9 mouse cellular contexts compared by ENCODE assay signal in genomic region chr11:116782737-116783145, GRCm38 (mm10). TPM values are rescaled to one million over a fixed set of nuclear protein-coding genes. Genes with fewer than 3 reads are reported as not detected.
A peak's percentile ranks its signal among the peaks of the same experiment; 100 is the strongest.
DNase-seq lines count a peak whose midpoint lies in the region; ATAC-seq and TF ChIP-seq lines count a peak whose summit lies in the region.
"Had no signal": no experiment of that assay in that cellular context is flagged by ENCODE, and none has a peak within 500 bp of the region (broad histone marks: within the 10 kb centered on the region; RNA-seq: fewer than 3 reads in every experiment).

No protein-coding gene starts in this region.

- ATAC-seq in embryonic facial prominence, embryonic 11.5 days (replicated peaks; ENCODE audit: insufficient number of reproducible peaks, low FRiP score, low TSS enrichment, low read depth): no peak
- ATAC-seq in lung, embryonic 14.5 days (ENCODE audit: insufficient read depth): peak; percentile 58; the same call in 1 of the 2 replicates
- no peak; the same call in 1 of the 2 replicates for ATAC-seq in stomach, embryonic 15.5 days (ENCODE audit: insufficient read depth, low FRiP score, low read depth)
- ATAC-seq in forebrain, embryonic 16.5 days: no peak

- H3K27ac ChIP-seq in embryonic facial prominence, embryonic 11.5 days (replicated peaks; ENCODE audit: low read depth, low read length): no peak overlapping the region
- peak overlapping the region; percentile 37; the same call in 1 of the 2 replicates for H3K27ac ChIP-seq in lung, embryonic 14.5 days (ENCODE audit: low read depth)
- H3K27ac ChIP-seq in stomach, embryonic 15.5 days: no peak overlapping the region
- H3K27ac ChIP-seq in forebrain, embryonic 16.5 days (ENCODE audit: low read length): no peak overlapping the region
- H3K27ac ChIP-seq: embryonic facial prominence, embryonic 13.5 days had no signal

- H3K9ac ChIP-seq in embryonic facial prominence, embryonic 11.5 days (replicated peaks; ENCODE audit: low read length): no peak overlapping the region
- H3K9ac ChIP-seq in lung, embryonic 14.5 days: no peak overlapping the region
- H3K9ac ChIP-seq in stomach, embryonic 15.5 days: no peak overlapping the region
- H3K9ac ChIP-seq in forebrain, embryonic 16.5 days (replicated peaks; ENCODE audit: low read depth, low read length): no peak overlapping the region
- H3K9ac ChIP-seq: embryonic facial prominence, embryonic 13.5 days had no signal

- intact Hi-C loops in heart, postnatal 14 days (cut with DNase I): no loop called here

- no peaks in the 10 kb centered on the region for H3K9me3 ChIP-seq in embryonic facial prominence, embryonic 11.5 days (replicated peaks; ENCODE audit: control insufficient read depth, low read length)
- no peaks in the 10 kb centered on the region for H3K9me3 ChIP-seq in lung, embryonic 14.5 days (ENCODE audit: low read depth, low read length)
- H3K9me3 ChIP-seq in stomach, embryonic 15.5 days: no peaks in the 10 kb centered on the region
- no peaks in the 10 kb centered on the region for H3K9me3 ChIP-seq in forebrain, embryonic 16.5 days (ENCODE audit: control insufficient read depth, low read length)
- H3K9me3 ChIP-seq: embryonic facial prominence, embryonic 13.5 days had no signal

- no peaks in the 10 kb centered on the region for H3K27me3 ChIP-seq in embryonic facial prominence, embryonic 11.5 days (ENCODE audit: control insufficient read depth, insufficient read depth, low read length)
- no peaks in the 10 kb centered on the region for H3K27me3 ChIP-seq in lung, embryonic 14.5 days (ENCODE audit: insufficient read depth, low read length)
- no peaks in the 10 kb centered on the region for H3K27me3 ChIP-seq in stomach, embryonic 15.5 days (replicated peaks)
- H3K27me3 ChIP-seq in forebrain, embryonic 16.5 days (replicated peaks; ENCODE audit: control insufficient read depth, insufficient read depth, low read length): no peaks in the 10 kb centered on the region
- H3K27me3 ChIP-seq: embryonic facial prominence, embryonic 13.5 days had no signal

- H3K4me1 ChIP-seq in embryonic facial prominence, embryonic 11.5 days (ENCODE audit: control insufficient read depth, insufficient read depth, low read length): no peaks in the 10 kb centered on the region
- H3K4me1 ChIP-seq in lung, embryonic 14.5 days (ENCODE audit: insufficient read depth): no peaks in the 10 kb centered on the region
- peaks cover 3% of the 10 kb centered on the region; the same call in 1 of the 2 replicates for H3K4me1 ChIP-seq in stomach, embryonic 15.5 days
- no peaks in the 10 kb centered on the region for H3K4me1 ChIP-seq in forebrain, embryonic 16.5 days (replicated peaks; ENCODE audit: control insufficient read depth, insufficient read depth, low read length)

- no peak overlapping the region for H3K4me2 ChIP-seq in embryonic facial prominence, embryonic 11.5 days (ENCODE audit: low read depth, low read length)
- H3K4me2 ChIP-seq in lung, embryonic 14.5 days: no peak overlapping the region
- no peak overlapping the region for H3K4me2 ChIP-seq in stomach, embryonic 15.5 days
- H3K4me2 ChIP-seq in forebrain, embryonic 16.5 days (ENCODE audit: low read length): no peak overlapping the region
- H3K4me2 ChIP-seq: embryonic facial prominence, embryonic 13.5 days had no signal

- no peaks in the 10 kb centered on the region for H3K36me3 ChIP-seq in embryonic facial prominence, embryonic 11.5 days (replicated peaks; ENCODE audit: control insufficient read depth, insufficient read depth, low read depth, low read length)
- H3K36me3 ChIP-seq in lung, embryonic 14.5 days (ENCODE audit: insufficient read depth): no peaks in the 10 kb centered on the region
- H3K36me3 ChIP-seq in stomach, embryonic 15.5 days: no peaks in the 10 kb centered on the region
- no peaks in the 10 kb centered on the region for H3K36me3 ChIP-seq in forebrain, embryonic 16.5 days (ENCODE audit: control insufficient read depth, insufficient read depth)
- H3K36me3 ChIP-seq: embryonic facial prominence, embryonic 13.5 days had no signal

- peak; percentile 7 to 15 for DNase-seq in heart, postnatal 14 days
- no peak for DNase-seq in heart, adult 8-10 months (ENCODE audit: low spot score)
- peak; percentile 12 for DNase-seq in embryonic facial prominence, embryonic 11.5 days (ENCODE audit: low spot score)
- DNase-seq in lung, embryonic 14.5 days: peak; percentile 71
- DNase-seq in urinary bladder, adult 2 months (ENCODE audit: low spot score): no peak
- no peak for DNase-seq in frontal cortex, postnatal 25 days (ENCODE audit: low spot score in 2 of 2)

- TF ChIP-seq CTCF in lung, embryonic 14.5 days (IDR thresholded peaks at IDR 0.05; ENCODE audit: low read depth): peak; percentile 34; the same call in 1 of the 2 replicates

- no peak overlapping the region for H3K4me3 ChIP-seq in embryonic facial prominence, embryonic 11.5 days (ENCODE audit: low read depth, low read length)
- no peak overlapping the region for H3K4me3 ChIP-seq in lung, embryonic 14.5 days (ENCODE audit: low read depth, low read length)
- 0 out of 2 replicates have a peak overlapping the region, but pooled peaks have one; percentile 2 for H3K4me3 ChIP-seq in stomach, embryonic 15.5 days (replicated peaks)
- no peak overlapping the region for H3K4me3 ChIP-seq in forebrain, embryonic 16.5 days (replicated peaks; ENCODE audit: low read length)
- H3K4me3 ChIP-seq: embryonic facial prominence, embryonic 13.5 days had no signal

- 70% methylated on average over 9 of the region's 9 CpGs for WGBS in embryonic facial prominence, embryonic 11.5 days
- WGBS in lung, embryonic 14.5 days: 36% methylated on average over 9 of the region's 9 CpGs
- WGBS in stomach, embryonic 15.5 days: 42% methylated on average over 9 of the region's 9 CpGs
- WGBS in forebrain, embryonic 16.5 days: 76% methylated on average over 9 of the region's 9 CpGs

RNA-seq across cellular contexts. Expression of gene St6galnac1, which starts 7.4 kb away (rescaled TPM):
- not detected for total RNA-seq in heart, postnatal 14 days (2021)
- not detected for total RNA-seq in heart, adult 8-10 months (2022)
- polyA plus RNA-seq in embryonic facial prominence, embryonic 11.5 days (2014; fragmentation: Nextera tagmentation; extraction: Ambion mirVana): not detected in 2 replicates
- not detected in 2 replicates for polyA plus RNA-seq in lung, embryonic 14.5 days (2014; fragmentation: Nextera tagmentation; extraction: Ambion mirVana)
- not detected in 2 replicates for polyA plus RNA-seq in stomach, embryonic 15.5 days (2015; fragmentation: Nextera tagmentation; extraction: Ambion mirVana)
- polyA plus RNA-seq in urinary bladder, adult 2 months (2012; rRNA removed): 0.03 TPM in 1 of 2 replicates, not detected in the other
- polyA plus RNA-seq in forebrain, embryonic 16.5 days (2015; fragmentation: Nextera tagmentation; extraction: Ambion mirVana): not detected in 2 replicates
- polyA plus RNA-seq: embryonic facial prominence, embryonic 13.5 days had no signal

RNA-seq across cellular contexts. Expression of gene Mxra7, which starts 45.1 kb away (rescaled TPM):
- 10 to 100 TPM; 27.7 to 32.1 TPM for total RNA-seq in heart, postnatal 14 days (2021)
- 10 to 100 TPM; 14.2 to 20.8 (median 18.2) TPM for total RNA-seq in heart, adult 8-10 months (2022)
- polyA plus RNA-seq in embryonic facial prominence, embryonic 11.5 days (2014; fragmentation: Nextera tagmentation; extraction: Ambion mirVana): 18.1 and 21.9 TPM in 2 replicates
- polyA plus RNA-seq in lung, embryonic 14.5 days (2014; fragmentation: Nextera tagmentation; extraction: Ambion mirVana): 13.7 and 15.9 TPM in 2 replicates
- polyA plus RNA-seq in stomach, embryonic 15.5 days (2015; fragmentation: Nextera tagmentation; extraction: Ambion mirVana): 23.0 and 25.7 TPM in 2 replicates
- polyA plus RNA-seq in urinary bladder, adult 2 months (2012; rRNA removed): 42.8 and 63.1 TPM in 2 replicates
- 6.3 and 7.8 TPM in 2 replicates for polyA plus RNA-seq in forebrain, embryonic 16.5 days (2015; fragmentation: Nextera tagmentation; extraction: Ambion mirVana)

Comparison
In these comparisons a context has a peak if more than half of its experiments do, and no peak if none do; other contexts are left out.
1. DNase-seq: peak in heart, postnatal 14 days (2 of 2), embryonic facial prominence, embryonic 11.5 days (single experiment) and lung, embryonic 14.5 days (single experiment); none in heart, adult 8-10 months (single experiment), urinary bladder, adult 2 months (single experiment) and frontal cortex, postnatal 25 days (0 of 2).